Mouse (Mus musculus) hindbrain, postnatal 0 days (tissue): ENCODE measurements around the gene Crip2. TPM values are rescaled to one million over a fixed set of nuclear protein-coding genes. Genes with fewer than 3 reads are reported as not detected.

Source experiments
- ATAC-seq: fragments of 200-750 bp; cut with Nextera tagmentation; 2 replicates; pipeline ENCODE4 v1.8.0; 2017; ENCODE audit warnings: mild to moderate bottlenecking, moderate TSS enrichment, moderate library complexity
- DNase-seq: peaks from one replicate; pipeline ENCODE4 v3.0.0-alpha.2; 2015; ENCODE audit warnings: low spot score
- H3K27ac ChIP-seq: fragments of 300-500 bp; sonication (generic); 2 replicates; pipeline ENCODE4 v1.5.1; 2014; ENCODE audit warnings: mild to moderate bottlenecking
- H3K27me3 ChIP-seq: fragments of 300-500 bp; sonication (generic); 2 replicates; pipeline ENCODE4 v1.6.1; 2014; ENCODE audit warnings: low read length, mixed read lengths; ENCODE audit not compliant: insufficient read depth
- H3K36me3 ChIP-seq: fragments of 300-500 bp; sonication (generic); 2 replicates; pipeline ENCODE4 v1.6.1; 2014; ENCODE audit warnings: low read length, mixed read lengths; ENCODE audit not compliant: insufficient read depth
- H3K4me1 ChIP-seq: fragments of 300-500 bp; sonication (generic); 2 replicates; pipeline ENCODE4 v1.6.1; 2014; ENCODE audit warnings: antibody characterized with exemption, low read length, mixed read lengths; ENCODE audit not compliant: insufficient read depth
- H3K4me2 ChIP-seq: fragments of 300-500 bp; sonication (generic); 2 replicates; pipeline ENCODE4 v1.6.1; 2014; ENCODE audit warnings: low read depth, mild to moderate bottlenecking, low read length, moderate library complexity, mixed read lengths
- H3K4me3 ChIP-seq: fragments of 300-500 bp; sonication (generic); 2 replicates; pipeline ENCODE4 v1.5.1; 2014; ENCODE audit warnings: low read length
- H3K9ac ChIP-seq: fragments of 300-500 bp; sonication (generic); replicated peaks from 2 replicates; pipeline ENCODE4 v1.6.1; 2014; ENCODE audit warnings: mild to moderate bottlenecking, low read length, moderate library complexity, mixed read lengths
- H3K9me3 ChIP-seq: fragments of 300-500 bp; sonication (generic); 2 replicates; pipeline ENCODE4 v1.6.1; 2016; ENCODE audit warnings: low read length, mixed read lengths
- CTCF ChIP-seq: IDR thresholded peaks from 2 replicates; pipeline ENCODE4 v1.5.1; 2016; ENCODE audit warnings: antibody characterized with exemption, control low read depth, low read depth
- WGBS: fragments of 180-500 bp; shearing (Covaris S2); extraction: QIAGEN DNeasy Blood & Tissue Kit; methylation state at CpG from one replicate; pipeline ENCODE4 v1.1.7; 2014; 5-methylcytosine and 5-hydroxymethylcytosine counted together
- polyA plus RNA-seq: library from polyadenylated mRNA; unstranded; fragments of >200 nt; fragmentation: Nextera tagmentation; extraction: Ambion mirVana; gene quantifications from 2 replicates; pipeline ENCODE4 v1.2.1, GENCODE M21; 2015
- total RNA-seq: library from RNA; depleted of rRNA; stranded (reverse); fragments of >200 nt; gene quantifications from 2 replicates; pipeline ENCODE4 v1.2.3, GENCODE M21; 2014

Gene Crip2
- total and polyA plus RNA-seq, 2 experiments from 2014 or later, result 152 to 251 TPM

GRCm38 (mm10) chr12:113176960-113177725 lies 37.1 kb downstream of the Crip2 start:
- 93% methylated on average over 18 of the region's 18 CpGs for WGBS
- H3K4me1 ChIP-seq, result no peaks in the 10 kb centered on the region
- no peaks in the 10 kb centered on the region for H3K27me3 ChIP-seq
- no peaks in the 10 kb centered on the region for H3K9me3 ChIP-seq
- no peak overlapping the region for H3K4me3 ChIP-seq
- H3K4me2 ChIP-seq, result no peak overlapping the region
- no peak for DNase-seq
- no peaks in the 10 kb centered on the region for H3K36me3 ChIP-seq
- no peak for ATAC-seq
- TF ChIP-seq CTCF, result no peak
- no peak overlapping the region for H3K27ac ChIP-seq
- no peak overlapping the region for H3K9ac ChIP-seq

- no peak for TF ChIP-seq CTCF
- no peak overlapping the region for H3K4me3 ChIP-seq
- H3K27me3 ChIP-seq, result no peaks in the 10 kb centered on the region
- no peaks in the 10 kb centered on the region for H3K9me3 ChIP-seq
- ATAC-seq, result no peak
- no peak overlapping the region for H3K27ac ChIP-seq
- no peaks in the 10 kb centered on the region for H3K36me3 ChIP-seq
- DNase-seq, result no peak
- H3K4me2 ChIP-seq, result no peak overlapping the region
- H3K9ac ChIP-seq, result no peak overlapping the region
- no peaks in the 10 kb centered on the region for H3K4me1 ChIP-seq
- WGBS, result 73% methylated on average over 4 of the region's 4 CpGs
Measured at GRCm38 (mm10) chr12:113181020-113181419, 41.0 kb downstream of the Crip2 start.

DNA sequence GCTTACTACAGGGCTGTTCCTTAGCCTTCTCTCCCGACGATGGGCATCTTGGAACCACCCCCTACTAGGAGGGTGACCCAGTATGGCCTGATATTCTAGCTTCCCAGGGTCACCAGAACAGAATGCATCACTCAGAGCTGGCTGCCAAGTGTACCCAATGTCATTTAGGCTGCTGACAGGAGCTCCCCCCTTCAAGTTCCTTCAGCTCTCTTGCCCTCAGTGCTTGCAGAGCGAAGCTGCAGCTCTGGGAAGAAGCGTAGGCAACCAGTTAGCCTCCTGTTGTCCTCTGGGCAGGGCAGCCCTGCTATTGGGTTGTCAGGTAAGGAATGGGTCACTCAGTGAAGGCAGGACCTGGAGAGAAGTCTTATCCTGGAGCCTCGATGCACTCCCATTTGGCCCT lies 44.9 kb downstream of the Crip2 start:
- Histone ChIP-seq H3K4me1 (peaks cover 10% of the 10 kb centered on the region), H3K36me3 (peaks cover 5% of the 10 kb centered on the region; the same call in 1 of the 2 replicates), H3K4me3 (no peak overlapping the region), H3K27ac (peak overlapping the region; percentile 82; the same call in 1 of the 2 replicates), H3K27me3 (no peaks in the 10 kb centered on the region), H3K9me3 (no peaks in the 10 kb centered on the region), H3K4me2 (peak overlapping the region; percentile 91), H3K9ac (peak overlapping the region; percentile 88; the same call in 1 of the 2 replicates)
- DNase-seq, result no peak
- 65% methylated on average over 5 of the region's 5 CpGs for WGBS
- no peak for ATAC-seq
- TF ChIP-seq CTCF, result no peak

DNA sequence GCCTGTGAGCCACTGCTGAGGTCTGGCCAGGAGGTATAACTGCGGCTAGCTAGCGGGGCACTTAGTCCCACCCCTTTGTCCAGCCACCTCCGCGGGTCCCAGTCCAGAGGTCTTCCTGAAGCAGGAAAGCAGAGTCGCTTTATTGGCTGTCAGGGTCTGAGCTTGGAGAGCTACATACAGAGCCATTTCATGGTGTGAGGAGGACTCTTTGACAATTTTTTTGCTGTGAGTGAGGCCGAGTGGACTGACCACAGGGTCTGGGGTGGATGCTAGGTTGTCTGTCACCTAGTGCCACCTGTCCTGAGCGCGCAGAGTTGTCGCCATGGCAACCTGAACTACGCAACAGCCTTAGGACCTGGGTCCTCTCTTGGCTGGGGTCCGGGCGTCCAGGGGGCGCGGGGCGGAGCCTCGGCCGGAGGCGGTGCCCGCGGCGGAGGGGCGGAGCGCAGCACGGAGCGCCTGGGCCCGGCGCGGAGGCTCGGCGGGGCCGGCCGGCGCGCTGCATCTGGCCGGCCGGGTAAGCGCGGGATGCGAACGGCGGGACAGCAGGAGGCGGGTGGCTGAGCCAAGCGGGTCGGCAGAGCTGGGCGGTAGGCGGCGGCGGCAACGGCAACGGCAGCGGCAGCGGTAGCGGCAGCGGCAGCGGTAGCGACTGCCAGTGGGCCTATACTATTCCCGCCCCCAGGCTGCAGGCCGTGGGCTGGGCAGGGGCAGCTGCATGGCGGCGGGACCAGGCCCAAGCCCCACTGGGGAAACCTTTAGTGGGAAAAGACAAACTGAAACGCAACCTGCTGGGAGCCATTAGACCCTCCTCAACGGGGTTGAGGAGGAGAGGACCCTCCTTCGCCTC lies 45.6 kb downstream of the Crip2 start, which contains the start of gene Tmem121:
Gene Tmem121, plus strand, starts transcription at position 489 of the 850 bp plus-strand sequence.
- no peaks in the 10 kb centered on the region for H3K27me3 ChIP-seq
- H3K27ac ChIP-seq, result peak within 1 kb of the TSS; percentile 82
- H3K9me3 ChIP-seq, result no peaks in the 10 kb centered on the region
- DNase-seq, result peak; percentile 67
- H3K4me2 ChIP-seq, result peak within 1 kb of the TSS; percentile 91
- H3K4me3 ChIP-seq, result peak within 1 kb of the TSS; percentile 74
- H3K9ac ChIP-seq, result peak within 1 kb of the TSS; percentile 88
- peaks cover 10% of the 10 kb centered on the region; the same call in 1 of the 2 replicates for H3K36me3 ChIP-seq
- WGBS, result under 1% methylated on average over 57 of the region's 63 CpGs
- ATAC-seq, result peak; percentile 52
- peaks cover 10% of the 10 kb centered on the region for H3K4me1 ChIP-seq
- TF ChIP-seq CTCF, result no peak

- H3K9ac ChIP-seq, result peak overlapping the region; percentile 88
- peak overlapping the region; percentile 74 for H3K4me3 ChIP-seq
- H3K9me3 ChIP-seq, result no peaks in the 10 kb centered on the region
- ATAC-seq (peak; percentile 5; the same call in 1 of the 2 replicates), DNase-seq (peak; percentile 13)
- H3K27ac ChIP-seq, result peak overlapping the region; percentile 82
- peaks cover 10% of the 10 kb centered on the region for H3K4me1 ChIP-seq
- H3K36me3 ChIP-seq, result peaks cover 10% of the 10 kb centered on the region; the same call in 1 of the 2 replicates
- no peaks in the 10 kb centered on the region for H3K27me3 ChIP-seq
- WGBS, result 31% methylated on average over 12 of the region's 12 CpGs
- TF ChIP-seq CTCF, result no peak
- peak overlapping the region; percentile 91 for H3K4me2 ChIP-seq
Measured at GRCm38 (mm10) chr12:113186326-113187010, 46.4 kb downstream of the Crip2 start.

GRCm38 (mm10) chr12:113187011-113187375 lies 47.0 kb downstream of the Crip2 start:
- WGBS, result 41% methylated on average over 4 of the region's 4 CpGs

More at GRCm38 (mm10) chr12:113187011-113187375, 47.0 kb downstream of the Crip2 start:
- peak overlapping the region; percentile 88 for H3K9ac ChIP-seq
- DNase-seq, result no peak
- peak overlapping the region; percentile 82 for H3K27ac ChIP-seq
- ATAC-seq, result no peak
- H3K4me3 ChIP-seq, result peak overlapping the region; percentile 74
- H3K36me3 ChIP-seq, result peaks cover 10% of the 10 kb centered on the region; the same call in 1 of the 2 replicates
- no peaks in the 10 kb centered on the region for H3K27me3 ChIP-seq
- no peak for TF ChIP-seq CTCF
- H3K9me3 ChIP-seq, result no peaks in the 10 kb centered on the region
- peaks cover 10% of the 10 kb centered on the region for H3K4me1 ChIP-seq
- peak overlapping the region; percentile 91 for H3K4me2 ChIP-seq
